Mouse (Mus musculus) megakaryocyte, adult 5-6 weeks (primary cell): Measurements from ENCODE around the gene Ctnna2. TPM values are rescaled to one million over a fixed set of nuclear protein-coding genes. Genes with fewer than 3 reads are reported as not detected.

Source experiments
- ATAC-seq: 2 replicates; pipeline ENCODE4 v1.8.0; 2016; ENCODE audit warnings: mild to moderate bottlenecking, inconsistent platforms; ENCODE audit not compliant: poor library complexity, severe bottlenecking
- total RNA-seq, 2 experiments: library from RNA; stranded (forward) in 1 of 2; stranded (reverse) in 1 of 2; fragments of 153-499, 151-499 nt in 1 of 2; fragments of 221-1000, 200-1000 nt in 1 of 2; gene quantifications; 2 replicates each; pipeline versions ENCODE4 v1.2.3 to v1.2.4; 2015 to 2017

Ctnna2 gene
- total RNA-seq, 2 experiments from 2014 or later, result not detected

DNA sequence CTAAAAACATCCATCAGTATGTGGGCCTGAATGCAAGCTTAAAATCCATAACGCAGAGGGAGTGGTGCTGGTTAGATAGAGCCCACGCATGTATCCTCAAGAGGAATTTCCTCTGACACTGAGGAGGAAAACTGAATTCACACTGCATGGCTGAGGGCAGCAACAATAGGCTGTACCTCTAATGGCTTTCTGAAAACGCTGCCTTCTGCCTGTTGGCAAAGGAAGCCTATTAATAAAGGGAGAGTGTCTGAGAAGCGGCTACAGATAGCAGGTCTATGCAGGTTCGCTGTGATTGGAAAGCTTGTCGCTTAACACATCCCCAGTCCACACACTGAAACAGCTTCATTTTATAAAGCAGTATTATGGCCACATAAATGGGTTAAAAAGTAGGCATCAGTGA is 688.1 kb downstream of the Ctnna2 start:
- ATAC-seq, result no peak

DNA sequence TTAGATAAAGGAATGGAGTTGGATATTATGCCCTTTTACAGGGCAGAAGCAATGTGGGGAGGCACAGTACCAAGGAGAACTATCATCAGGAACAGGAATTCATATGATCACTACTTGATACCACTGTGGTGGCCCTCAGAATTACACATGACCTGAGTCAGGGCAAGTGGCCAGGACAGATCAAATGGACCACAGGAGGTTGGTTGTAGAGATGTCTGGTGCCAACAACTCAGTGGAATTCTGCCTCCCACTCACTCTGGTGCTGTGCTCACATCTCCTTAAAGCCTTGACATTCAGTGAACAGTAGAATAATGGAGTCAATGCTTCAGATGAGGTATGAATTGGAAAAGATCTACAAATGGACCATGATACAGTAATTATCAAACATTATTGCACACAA is 691.1 kb downstream of the Ctnna2 start:
- no peak for ATAC-seq

DNA sequence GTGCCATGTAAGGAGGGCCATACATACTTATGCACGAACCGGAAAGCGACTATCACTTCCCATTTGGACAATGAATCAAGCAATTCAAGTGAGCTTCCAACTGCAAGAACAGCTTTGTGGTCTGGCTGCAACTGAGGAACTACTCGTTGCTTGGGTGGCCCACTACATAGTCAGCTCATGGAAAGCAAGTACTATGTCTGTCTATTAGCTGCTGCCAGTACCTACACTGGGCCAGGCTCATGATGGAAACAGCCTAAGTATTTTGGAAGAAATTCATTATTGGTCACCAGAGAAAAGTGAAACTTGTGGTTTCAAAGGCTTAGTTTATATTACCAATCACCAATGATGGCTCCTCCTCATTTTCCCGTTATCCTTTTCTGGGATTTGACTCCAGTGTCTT is 693.2 kb downstream of the Ctnna2 start:
- no peak for ATAC-seq

DNA sequence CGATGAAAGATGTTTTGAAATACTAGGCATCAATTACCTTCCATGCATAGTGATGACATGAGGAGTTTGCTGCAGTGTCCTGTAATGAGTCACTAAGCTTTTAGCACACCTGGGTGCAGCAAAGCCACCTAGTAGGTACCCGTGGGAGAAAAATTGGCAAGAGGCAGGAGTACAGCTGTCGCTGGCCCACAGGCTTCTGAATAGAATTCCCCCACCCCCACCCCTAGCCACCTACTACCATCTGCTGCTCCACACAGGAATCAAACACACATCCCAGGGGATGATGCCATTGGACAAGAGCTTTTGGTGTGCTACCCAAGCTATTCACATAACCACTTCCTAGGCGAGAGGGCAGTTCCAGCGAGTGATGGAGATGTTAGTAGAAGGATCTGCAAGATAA is 700.7 kb downstream of the Ctnna2 start:
- no peak for ATAC-seq

DNA sequence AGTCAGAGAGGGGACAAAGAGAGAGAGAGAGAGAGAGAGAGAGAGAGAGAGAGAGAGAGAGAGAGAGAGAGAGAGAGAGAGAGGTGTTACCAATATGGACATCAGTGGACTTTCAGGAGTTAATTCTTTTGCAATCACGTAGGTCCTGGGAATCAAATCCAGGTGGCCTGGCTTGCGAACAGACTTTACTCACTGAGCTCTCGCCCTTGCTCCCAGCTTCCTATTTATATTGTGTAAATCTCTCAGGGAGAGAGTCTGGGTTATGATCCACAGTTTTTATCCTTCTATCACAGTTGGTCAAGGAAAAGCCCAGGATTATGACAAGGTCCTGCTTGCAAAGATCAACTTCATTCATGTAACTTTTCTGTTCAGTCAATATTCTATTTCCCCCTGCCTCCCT is 714.3 kb downstream of the Ctnna2 start:
- no peak for ATAC-seq

DNA sequence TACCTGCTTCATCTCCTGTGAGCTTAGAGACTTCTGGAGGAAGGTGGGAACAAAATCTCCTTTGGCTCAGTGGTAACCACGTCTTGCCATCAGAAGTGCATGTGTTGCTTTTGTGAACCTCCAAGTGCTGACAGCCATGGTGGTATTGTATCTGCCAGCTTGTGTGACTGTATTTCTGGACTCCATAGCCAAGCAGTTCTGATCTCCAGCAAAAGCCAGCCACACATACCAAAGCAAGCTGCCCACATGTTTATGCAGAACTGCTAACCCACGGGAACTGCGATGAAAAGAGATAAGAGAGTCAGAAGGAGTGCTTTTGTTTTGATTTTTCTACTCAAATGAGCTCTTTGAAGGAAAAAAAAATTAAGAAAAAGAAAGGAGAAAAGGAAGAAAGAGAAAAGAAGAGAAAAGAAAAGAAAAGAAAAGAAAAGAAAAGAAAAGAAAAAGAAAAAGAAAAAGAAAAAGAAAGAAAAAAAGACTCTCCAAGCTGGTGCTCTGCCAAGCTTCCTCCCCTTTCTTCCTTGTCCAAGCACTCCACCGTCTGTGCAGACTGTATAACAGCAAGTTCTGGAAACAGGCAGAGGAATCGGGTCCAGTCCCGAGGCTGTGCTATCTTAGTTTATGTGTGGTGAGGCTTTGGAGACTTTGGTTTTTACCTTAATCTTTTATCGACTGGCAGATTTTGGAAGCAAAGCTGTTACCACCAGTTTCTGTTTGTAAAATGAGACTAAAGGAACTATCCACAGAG is 722.0 kb downstream of the Ctnna2 start:
- ATAC-seq, result no peak

DNA sequence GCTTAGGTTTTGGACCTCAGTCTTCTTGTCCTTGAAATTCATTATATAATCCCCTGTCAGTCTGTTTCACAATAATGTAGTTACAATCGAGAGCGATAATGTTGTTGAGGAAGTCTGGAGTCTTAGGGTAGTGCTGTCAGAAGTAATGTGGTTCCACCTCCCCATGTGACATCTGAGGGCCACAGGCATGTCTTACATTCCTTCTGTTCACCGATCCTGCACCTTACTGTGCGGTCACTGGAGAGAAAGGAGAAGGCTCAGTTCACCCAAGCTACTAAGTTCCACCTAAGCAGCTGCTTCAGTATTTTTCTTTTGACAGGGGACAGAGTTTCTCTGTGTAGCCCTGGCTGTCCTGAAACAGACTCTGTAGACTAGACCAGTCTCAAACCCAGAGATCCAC is 723.2 kb downstream of the Ctnna2 start:
- no peak for ATAC-seq

DNA sequence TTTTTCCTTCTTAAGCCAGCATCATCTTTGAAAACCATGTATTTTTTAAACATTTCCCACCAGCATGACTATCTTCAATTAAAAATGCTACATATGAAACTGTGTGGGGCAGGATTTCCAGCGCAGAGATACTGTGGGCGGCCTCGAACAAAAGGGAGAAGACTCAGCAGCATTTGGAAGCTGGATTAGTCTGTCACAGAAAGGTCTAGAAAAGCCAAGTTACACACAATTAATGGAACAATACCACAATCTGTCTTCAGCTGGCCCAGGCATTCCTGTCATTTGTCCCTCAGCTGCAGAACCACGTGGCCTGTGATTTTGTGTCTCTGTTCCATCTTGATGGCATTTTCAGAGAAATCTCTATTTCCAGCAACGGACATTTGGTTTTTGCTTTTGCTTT is 726.0 kb downstream of the Ctnna2 start:
- ATAC-seq, result no peak

DNA sequence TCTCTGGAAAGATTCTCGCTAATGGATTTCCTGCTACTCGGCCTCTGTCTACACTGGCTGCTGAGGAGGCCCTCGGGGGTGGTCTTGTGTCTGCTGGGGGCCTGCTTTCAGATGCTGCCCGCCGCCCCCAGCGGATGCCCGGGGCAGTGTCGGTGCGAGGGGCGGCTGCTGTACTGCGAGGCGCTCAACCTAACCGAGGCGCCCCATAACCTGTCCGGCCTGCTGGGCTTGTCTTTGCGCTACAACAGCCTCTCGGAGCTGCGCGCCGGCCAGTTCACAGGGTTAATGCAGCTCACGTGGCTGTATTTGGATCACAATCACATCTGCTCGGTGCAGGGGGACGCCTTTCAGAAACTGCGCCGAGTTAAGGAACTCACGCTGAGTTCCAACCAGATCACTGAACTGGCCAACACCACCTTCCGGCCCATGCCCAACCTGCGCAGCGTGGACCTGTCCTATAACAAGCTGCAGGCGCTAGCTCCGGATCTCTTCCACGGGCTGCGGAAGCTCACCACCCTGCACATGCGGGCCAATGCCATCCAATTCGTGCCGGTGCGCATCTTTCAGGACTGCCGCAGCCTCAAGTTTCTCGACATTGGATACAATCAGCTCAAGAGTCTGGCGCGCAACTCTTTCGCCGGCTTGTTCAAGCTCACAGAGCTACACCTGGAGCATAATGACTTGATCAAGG is 735.8 kb downstream of the Ctnna2 start:
- no peak for ATAC-seq

DNA sequence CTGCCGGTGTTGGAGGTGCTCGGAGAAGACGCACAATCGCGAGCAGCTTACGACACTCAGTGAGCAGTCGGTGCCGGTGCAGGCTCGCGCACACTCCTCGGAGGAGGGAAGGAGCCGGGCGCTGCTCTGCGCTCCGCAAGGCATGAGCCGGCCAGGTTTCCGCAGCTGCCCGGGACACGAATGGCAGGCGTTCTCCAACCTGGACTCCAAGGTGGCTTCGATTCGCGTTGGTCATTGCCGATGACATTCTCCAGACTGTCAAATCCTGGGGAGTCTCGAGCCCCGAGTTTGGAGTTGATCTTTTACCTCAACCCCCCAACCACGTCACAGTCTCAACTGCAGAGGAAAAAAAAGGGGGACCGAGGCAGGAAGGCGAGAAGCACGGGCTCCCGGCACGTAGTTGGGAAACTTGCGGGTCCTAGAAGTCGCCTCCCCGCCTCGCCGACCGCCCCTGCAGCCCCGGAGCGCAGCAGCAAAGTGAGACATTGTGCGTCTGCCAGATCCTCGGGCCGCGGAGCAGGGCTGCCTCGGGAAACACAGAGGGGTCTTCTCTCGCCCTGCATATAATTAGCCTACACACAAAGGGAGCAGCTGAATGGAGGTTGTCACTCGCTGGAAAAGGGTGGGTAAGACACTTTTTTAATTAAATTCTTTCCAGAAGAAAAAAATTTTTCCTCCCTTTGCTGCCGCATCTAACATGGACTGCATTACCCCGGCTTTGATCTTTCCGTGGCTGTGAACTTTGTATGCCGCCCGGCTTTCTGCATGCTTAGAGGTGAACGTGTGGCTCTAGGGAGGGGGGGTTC is 736.7 kb downstream of the Ctnna2 start, which contains the start of gene Lrrtm1:
TSS of gene Lrrtm1 (plus strand) at position 89 of the 806 bp plus-strand sequence.
- ATAC-seq, result no peak

DNA sequence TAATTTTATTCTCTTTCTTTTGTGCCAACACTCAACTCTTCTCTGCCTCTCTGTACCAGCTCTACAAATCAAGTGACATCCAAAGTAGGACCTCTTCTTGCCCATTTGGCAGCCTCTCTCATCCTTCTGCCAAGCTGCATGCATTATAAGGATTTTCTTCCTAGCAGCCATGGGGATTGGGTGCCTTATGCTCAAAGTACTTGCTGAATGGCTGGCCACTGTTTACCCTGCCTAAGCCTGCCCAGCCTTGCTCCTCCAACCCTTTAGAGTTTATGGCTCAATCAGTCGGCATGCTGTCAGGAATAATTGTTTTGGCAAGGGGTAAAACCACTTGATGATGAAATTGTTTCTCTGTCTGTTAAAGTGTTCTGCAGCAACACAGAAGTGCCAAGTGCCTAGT is 739.1 kb downstream of the Ctnna2 start:
- ATAC-seq, result no peak

DNA sequence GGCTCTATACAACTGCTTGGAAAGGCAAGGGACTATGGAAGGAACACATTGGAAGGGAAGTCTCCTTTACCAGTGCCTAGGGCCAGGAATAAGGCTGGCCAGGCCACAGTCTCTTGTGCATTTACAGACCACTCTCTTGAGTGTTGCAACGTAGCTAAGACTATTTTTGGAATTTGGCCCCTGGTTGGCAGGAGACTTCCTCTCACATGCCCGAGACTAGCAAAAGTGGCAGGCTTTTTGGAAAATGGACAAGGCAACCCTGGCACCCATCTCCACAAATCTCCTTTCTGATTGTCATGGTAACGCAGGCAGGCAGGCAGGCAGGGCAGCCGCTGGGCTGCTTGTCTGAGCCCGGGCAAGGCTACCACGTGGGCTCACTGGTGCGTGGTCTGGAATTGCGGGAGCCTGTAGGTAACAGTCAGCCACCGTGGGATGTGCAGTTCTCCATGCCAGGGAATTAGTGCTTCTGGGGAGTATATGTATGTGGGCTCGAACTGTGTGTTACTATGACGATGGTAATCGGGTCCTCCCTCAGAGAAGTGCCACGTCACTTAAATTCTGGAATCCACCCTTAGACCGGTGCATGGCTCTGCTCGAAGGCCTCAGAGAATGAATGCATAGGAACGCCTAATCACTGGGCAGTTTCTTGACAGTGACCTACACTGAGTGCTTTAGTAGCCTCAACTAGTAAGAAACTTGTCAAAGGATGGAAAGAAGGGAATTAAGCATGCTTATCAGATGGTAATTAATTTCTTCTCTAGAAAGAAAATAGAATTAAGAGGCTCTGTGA is 756.5 kb downstream of the Ctnna2 start:
- ATAC-seq, result no peak

DNA sequence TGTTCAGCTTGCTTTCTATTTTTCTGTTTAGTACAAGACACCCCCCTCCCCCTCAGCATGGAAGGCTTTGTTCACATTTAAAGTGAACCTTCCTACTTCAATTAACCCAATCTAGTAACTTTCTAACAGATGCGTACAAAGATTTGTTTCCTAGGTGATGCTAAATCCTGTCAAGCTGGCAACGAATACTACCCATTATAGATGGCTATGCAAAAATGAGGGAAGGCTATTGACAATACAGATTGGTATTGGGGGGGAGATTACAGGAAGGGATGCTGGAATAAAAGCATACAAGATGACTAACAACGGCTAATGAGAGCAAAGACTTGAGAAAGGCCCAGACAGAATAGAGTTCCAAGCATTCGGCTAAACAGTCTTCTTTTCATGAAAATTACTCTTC is 758.7 kb downstream of the Ctnna2 start:
- no peak for ATAC-seq

DNA sequence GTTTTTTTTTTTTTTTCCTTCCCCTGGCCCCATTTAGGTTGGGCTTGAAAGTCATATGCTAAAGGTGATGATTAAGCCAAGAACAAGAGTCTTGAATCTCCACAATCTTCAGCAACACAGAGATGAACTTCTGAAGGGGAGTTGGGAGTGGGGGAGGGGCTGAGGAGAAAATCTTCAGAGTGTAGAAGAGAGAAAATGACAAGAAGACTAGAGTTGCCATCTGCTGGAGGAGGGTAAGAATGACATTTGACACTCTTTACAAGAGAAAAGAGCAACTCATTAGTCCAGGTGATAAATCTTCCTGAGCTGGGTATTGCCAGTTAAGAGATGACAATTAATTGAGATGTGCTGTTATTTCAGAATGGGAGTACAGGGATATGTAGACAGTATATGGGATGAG is 760.6 kb downstream of the Ctnna2 start:
- no peak for ATAC-seq

DNA sequence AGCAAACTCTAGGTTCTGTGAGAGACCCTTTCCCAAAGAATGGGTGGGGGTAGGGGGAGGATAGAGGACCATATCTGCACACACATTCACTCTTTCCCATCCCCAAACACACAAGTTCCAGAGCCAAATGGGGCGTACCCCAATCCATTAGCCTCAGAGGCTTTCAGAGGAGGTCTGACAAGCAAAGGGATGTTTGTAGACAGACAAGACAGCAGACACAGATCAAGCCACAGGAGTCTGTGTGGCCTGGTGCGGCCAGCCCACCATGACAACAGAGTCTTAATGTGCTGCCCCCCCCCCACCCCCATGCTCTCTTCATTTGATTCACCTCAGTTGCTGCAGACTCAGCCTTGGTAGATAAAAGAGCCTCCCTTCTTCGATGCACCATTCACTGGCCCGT is 764.2 kb downstream of the Ctnna2 start:
- ATAC-seq, result no peak

DNA sequence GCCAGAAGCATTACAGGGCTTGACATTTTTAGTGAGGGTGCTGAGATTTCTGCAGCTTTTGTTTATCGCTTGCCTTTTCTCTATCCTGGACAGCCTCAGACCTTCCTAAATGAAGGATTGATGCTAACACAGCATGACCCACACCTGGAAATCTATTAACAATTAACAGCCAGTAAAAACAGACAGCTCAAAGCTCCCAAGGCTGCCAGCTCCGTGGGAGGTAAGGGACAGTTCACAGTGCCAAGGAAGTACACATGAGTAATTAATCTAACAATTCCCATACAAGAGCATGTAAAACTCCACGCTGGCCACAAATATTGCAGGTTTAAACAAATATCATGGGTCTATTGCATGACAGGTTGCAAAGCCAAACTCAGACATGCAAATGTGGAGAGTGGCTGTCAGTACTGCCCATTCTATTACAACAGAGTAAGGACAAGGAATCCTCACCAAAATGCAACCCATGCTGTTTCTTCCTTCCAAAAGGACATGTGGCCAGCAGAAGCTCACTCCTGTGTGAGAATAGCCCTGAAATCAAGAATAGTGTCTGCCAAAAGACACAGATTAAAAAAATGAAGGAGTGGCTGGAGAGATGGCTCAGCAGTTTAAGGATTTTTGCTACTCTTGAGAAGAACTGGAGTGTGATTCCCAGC is 765.6 kb downstream of the Ctnna2 start:
- ATAC-seq, result no peak

DNA sequence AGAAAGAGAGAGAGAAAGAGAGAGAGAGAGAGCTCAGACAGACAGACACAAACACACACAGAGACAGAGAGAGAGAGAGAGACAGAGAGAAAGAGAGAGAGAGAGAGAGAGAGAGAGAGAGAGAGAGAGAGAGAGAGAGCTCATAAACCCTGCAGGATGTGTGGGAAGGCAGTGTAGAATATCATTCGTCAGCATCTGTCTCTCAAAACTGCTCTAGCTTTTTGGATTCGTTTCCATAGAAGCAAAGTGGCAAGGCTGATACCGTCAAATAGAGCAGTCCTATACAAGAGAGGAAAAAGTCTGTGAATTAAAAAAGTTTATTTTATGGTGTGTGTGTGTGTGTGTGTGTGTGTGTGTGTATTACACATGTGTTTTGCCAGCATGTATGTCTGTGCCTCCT is 769.6 kb downstream of the Ctnna2 start:
- no peak for ATAC-seq

DNA sequence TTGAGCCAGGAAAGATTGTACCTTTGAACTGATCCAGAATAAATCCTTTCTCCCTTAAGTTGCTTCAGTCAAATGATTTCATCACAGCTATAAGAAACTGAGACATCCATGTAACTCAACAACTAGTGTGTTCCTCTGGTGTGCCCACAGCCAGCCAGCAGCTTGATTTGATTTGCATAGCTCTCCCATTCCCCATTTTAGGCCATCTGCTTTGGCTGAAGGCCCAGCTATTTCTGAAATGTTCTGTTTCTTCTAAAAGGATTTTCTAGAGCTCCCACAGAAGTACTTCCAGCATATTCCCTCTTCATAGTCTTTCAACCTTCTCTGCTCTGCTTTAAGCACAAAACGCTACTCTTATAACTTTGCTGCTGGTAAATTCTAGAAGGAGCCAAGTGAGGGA is 770.3 kb downstream of the Ctnna2 start:
- ATAC-seq, result no peak

DNA sequence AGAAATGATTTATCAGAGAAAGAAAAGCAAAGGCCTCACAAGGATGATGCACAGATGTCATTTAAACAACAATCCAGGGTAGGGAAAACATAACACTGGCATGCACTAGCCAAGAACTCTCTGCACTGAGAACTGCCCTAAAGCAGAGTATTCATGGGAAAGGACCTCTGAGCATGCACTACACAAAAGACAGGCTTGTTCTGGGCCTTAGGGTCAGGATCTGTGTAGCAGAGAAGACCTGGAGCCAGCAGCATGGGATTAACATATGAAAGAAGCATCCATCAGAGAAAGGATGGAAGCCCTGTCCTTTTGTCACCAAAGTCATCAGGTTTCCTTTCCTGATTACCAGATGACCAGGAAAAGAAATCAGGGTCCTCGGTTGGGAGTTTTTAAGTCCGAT is 780.1 kb downstream of the Ctnna2 start:
- no peak for ATAC-seq

DNA sequence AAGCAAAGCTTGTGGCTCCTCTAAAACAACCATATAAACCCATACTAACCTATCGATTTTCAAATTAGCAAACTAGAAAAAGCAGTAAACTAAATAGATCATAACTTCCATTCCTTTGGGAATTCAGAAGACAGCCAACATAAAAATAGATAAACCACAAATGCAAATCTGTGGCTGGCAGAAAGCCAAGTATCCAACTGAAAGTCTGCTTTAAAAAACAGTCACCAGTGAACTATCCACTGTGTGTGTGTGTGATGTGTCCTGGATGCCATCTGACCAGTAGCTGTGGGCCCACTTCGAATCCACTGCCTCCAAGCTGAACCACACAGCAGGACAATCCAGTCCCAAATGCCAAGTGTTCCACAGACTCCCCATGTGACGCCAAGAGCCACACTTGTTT is 782.8 kb downstream of the Ctnna2 start:
- ATAC-seq, result no peak
